Mouse (Mus musculus) neural tube, embryonic 13.5 days (tissue): ENCODE data around the gene Ncoa6. TPM values are rescaled to one million over a fixed set of nuclear protein-coding genes. Genes with fewer than 3 reads are reported as not detected.

Experiments
- ATAC-seq: fragments of 200-750 bp; cut with Nextera tagmentation; 2 replicates; pipeline ENCODE4 v1.8.0; 2017; ENCODE audit warnings: low read depth, mild to moderate bottlenecking, moderate TSS enrichment, moderate library complexity
- H3K27ac ChIP-seq: fragments of 300-500 bp; sonication (generic); replicated peaks from 2 replicates; pipeline ENCODE4 v1.5.1; 2015; ENCODE audit warnings: moderate library complexity, mild to moderate bottlenecking, inconsistent platforms
- H3K27me3 ChIP-seq: fragments of 300-500 bp; sonication (generic); 2 replicates; pipeline ENCODE4 v1.6.1; 2015; ENCODE audit warnings: mild to moderate bottlenecking, inconsistent platforms
- H3K36me3 ChIP-seq: fragments of 300-500 bp; sonication (generic); 2 replicates; pipeline ENCODE4 v1.6.1; 2015; ENCODE audit warnings: mild to moderate bottlenecking, inconsistent platforms
- H3K4me1 ChIP-seq: fragments of 300-500 bp; sonication (generic); replicated peaks from 2 replicates; pipeline ENCODE4 v1.6.1; 2015; ENCODE audit warnings: inconsistent platforms
- H3K4me2 ChIP-seq: fragments of 300-500 bp; sonication (generic); 2 replicates; pipeline ENCODE4 v1.6.1; 2015; ENCODE audit warnings: inconsistent platforms, mild to moderate bottlenecking, moderate library complexity
- H3K4me3 ChIP-seq: fragments of 300-500 bp; sonication (generic); 2 replicates; pipeline ENCODE4 v1.5.1; 2015; ENCODE audit warnings: mild to moderate bottlenecking, inconsistent platforms
- H3K9ac ChIP-seq: fragments of 300-500 bp; sonication (generic); 2 replicates; pipeline ENCODE4 v1.6.1; 2015; ENCODE audit warnings: moderate library complexity, mild to moderate bottlenecking, inconsistent platforms
- H3K9me3 ChIP-seq: fragments of 300-500 bp; sonication (generic); 2 replicates; pipeline ENCODE4 v1.6.1; 2016; ENCODE audit warnings: inconsistent platforms
- WGBS: fragments of 180-500 bp; shearing (Covaris S2); methylation state at CpG from one replicate; pipeline ENCODE4 v1.1.7; 2015; 5-methylcytosine and 5-hydroxymethylcytosine counted together
- polyA plus RNA-seq: library from polyadenylated mRNA; unstranded; fragments of >200 nt; fragmentation: Nextera tagmentation; extraction: Ambion mirVana; gene quantifications from 2 replicates; pipeline ENCODE4 v1.2.1, GENCODE M21; 2015

The Ncoa6 gene
- polyA plus RNA-seq, 1 experiment from 2014 or later: 22.5 TPM

- no peaks in the 10 kb centered on the region for H3K27me3 ChIP-seq
- H3K9me3 ChIP-seq: no peaks in the 10 kb centered on the region
- H3K4me1 ChIP-seq: no peaks in the 10 kb centered on the region
- no peak overlapping the region for H3K4me2 ChIP-seq
- peaks cover 60% of the 10 kb centered on the region for H3K36me3 ChIP-seq
- no peak overlapping the region for H3K9ac ChIP-seq
- H3K4me3 ChIP-seq: no peak overlapping the region
- ATAC-seq: no peak
- H3K27ac ChIP-seq: no peak overlapping the region
- WGBS: 96% methylated on average over 4 of the region's 4 CpGs
Measured at GRCm38 (mm10) chr2:155401926-155402325, 71.8 kb downstream of the Ncoa6 start.

- Histone ChIP-seq H3K36me3 (peaks cover 53% of the 10 kb centered on the region), H3K9ac (no peak overlapping the region), H3K4me1 (no peaks in the 10 kb centered on the region), H3K4me2 (no peak overlapping the region), H3K9me3 (no peaks in the 10 kb centered on the region), H3K4me3 (no peak overlapping the region), H3K27me3 (no peaks in the 10 kb centered on the region), H3K27ac (no peak overlapping the region)
- no peak for ATAC-seq
Measured at GRCm38 (mm10) chr2:155400276-155400675, 73.4 kb downstream of the Ncoa6 start.

DNA sequence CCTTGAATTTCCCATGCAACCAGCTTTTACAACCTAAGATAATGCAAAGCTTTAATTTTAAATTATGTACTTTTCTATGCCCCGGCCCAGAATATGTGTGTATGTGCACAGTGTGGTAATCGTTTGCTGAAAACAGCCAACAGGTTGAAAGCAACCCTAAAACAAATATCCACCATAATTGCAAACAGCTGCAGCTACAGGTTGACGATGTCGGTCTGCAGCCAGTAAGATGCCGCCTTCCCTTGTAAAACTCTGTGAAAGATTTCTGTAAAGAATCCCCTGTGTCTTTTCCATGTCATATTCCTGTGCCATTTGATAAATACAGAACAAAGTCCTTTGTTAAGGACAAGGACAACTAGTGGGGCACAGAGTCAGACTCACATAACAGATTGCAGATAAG lies 79.1 kb downstream of the Ncoa6 start:
- no peak overlapping the region for H3K9ac ChIP-seq
- peaks cover 45% of the 10 kb centered on the region for H3K36me3 ChIP-seq
- no peak for ATAC-seq
- no peak overlapping the region for H3K4me3 ChIP-seq
- H3K9me3 ChIP-seq: no peaks in the 10 kb centered on the region
- H3K4me1 ChIP-seq: no peaks in the 10 kb centered on the region
- H3K27ac ChIP-seq: no peak overlapping the region
- no peak overlapping the region for H3K4me2 ChIP-seq
- WGBS: 90% methylated on average over 5 of the region's 5 CpGs
- no peaks in the 10 kb centered on the region for H3K27me3 ChIP-seq

DNA sequence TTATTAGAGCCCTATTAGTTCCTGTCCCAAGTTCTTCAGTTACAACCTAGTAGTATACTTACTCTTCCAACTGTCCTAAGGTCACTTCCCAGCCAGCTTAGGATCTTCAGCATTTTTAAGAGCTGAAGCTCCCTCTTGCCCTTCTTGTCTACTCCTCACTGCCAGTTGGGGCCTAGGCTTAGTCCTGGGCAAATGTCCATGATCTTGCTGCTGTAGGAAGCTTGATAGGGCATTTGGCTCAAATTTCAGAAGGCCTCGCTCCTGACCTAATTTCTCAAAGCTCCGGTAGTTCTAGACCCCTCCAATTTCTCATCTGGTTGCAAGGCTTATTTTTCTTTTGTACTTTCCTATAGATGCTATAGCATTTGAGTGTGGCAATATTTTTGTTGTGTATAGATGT lies 85.1 kb downstream of the Ncoa6 start:
- Histone ChIP-seq H3K9me3 (no peaks in the 10 kb centered on the region), H3K4me3 (no peak overlapping the region), H3K4me2 (no peak overlapping the region), H3K9ac (no peak overlapping the region), H3K4me1 (peaks cover 37% of the 10 kb centered on the region), H3K27me3 (no peaks in the 10 kb centered on the region), H3K36me3 (peaks cover 62% of the 10 kb centered on the region), H3K27ac (no peak overlapping the region)
- WGBS: 94% methylated on average over 2 of the region's 2 CpGs
- no peak for ATAC-seq

DNA sequence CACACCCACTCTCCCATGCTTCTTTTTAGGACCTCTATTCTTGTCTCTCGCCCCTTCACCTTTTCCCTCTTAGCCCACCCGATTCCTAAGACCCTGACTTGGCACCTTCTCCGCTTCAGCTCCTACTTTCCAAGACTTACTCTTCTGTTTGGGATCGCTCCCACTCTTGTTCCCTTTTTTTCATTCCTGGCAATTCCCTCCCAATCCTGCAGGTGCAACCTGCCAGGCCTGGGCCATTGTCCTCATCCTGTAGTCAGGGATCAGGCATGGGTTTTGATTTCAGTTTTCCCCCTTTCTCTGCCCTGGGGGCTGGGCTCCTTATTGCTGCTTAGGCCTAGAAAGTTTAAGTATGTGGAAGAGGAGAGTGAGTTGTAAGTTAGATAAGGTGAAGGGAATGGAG lies 86.6 kb downstream of the Ncoa6 start:
- Histone ChIP-seq H3K4me1 (peaks cover 50% of the 10 kb centered on the region), H3K9ac (no peak overlapping the region), H3K9me3 (no peaks in the 10 kb centered on the region), H3K36me3 (peaks cover 62% of the 10 kb centered on the region), H3K4me3 (no peak overlapping the region), H3K4me2 (no peak overlapping the region), H3K27ac (peak overlapping the region; percentile 49; the same call in 1 of the 2 replicates), H3K27me3 (no peaks in the 10 kb centered on the region)
- 63% methylated on average over 4 of the region's 4 CpGs for WGBS
- ATAC-seq: no peak

- no peaks in the 10 kb centered on the region for H3K9me3 ChIP-seq
- WGBS: 10% methylated on average over 27 of the region's 27 CpGs
- H3K4me3 ChIP-seq: no peak overlapping the region
- peaks cover 50% of the 10 kb centered on the region for H3K4me1 ChIP-seq
- H3K4me2 ChIP-seq: peak overlapping the region; percentile 88
- peak overlapping the region; percentile 63 for H3K9ac ChIP-seq
- peak overlapping the region; percentile 49 for H3K27ac ChIP-seq
- ATAC-seq: no peak
- no peaks in the 10 kb centered on the region for H3K27me3 ChIP-seq
- H3K36me3 ChIP-seq: peaks cover 62% of the 10 kb centered on the region
Measured at GRCm38 (mm10) chr2:155386534-155386899, 87.2 kb downstream of the Ncoa6 start.

DNA sequence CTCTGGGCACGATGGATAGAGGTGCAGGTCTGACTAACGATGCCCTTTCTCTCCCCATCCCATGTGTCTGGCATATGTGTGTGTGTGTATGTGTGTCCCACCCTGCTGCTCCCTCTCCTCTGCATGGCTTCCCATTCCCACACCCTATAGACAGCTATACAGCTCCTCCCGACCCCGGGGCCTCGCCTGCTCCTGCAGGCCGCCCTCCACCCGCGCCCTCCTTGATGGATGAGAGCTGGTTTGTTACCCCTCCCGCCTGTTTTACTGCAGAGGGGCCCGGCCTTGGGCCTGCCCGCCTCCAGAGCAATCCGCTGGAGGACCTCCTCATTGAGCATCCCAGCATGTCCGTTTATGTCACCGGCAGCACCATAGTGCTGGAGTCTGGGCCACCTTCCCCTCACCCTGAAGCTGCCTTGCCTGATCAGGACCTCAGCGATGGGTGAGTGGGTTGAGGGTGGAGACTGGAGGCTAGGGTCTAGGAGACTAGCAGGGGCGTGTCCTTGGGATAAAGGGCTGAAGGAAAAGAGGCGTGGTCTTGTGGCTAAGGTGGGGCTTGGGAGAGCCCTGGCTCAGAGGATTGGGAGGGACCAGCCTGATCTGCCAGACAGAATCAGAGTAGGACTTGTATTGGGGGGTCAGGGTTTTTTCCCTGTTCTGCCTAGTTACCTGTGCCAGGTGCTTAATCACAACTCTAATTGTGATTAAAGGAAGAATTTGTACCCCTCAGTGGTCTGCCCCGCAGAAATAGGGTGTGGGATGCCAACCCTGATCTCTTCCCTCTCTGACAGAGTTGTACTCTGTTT lies 87.8 kb downstream of the Ncoa6 start:
- no peaks in the 10 kb centered on the region for H3K9me3 ChIP-seq

GRCm38 (mm10) chr2:155385090-155385489 lies 88.6 kb downstream of the Ncoa6 start:
- Histone ChIP-seq H3K27me3 (no peaks in the 10 kb centered on the region), H3K4me2 (peak overlapping the region; percentile 88), H3K9ac (peak overlapping the region; percentile 63), H3K9me3 (no peaks in the 10 kb centered on the region), H3K4me3 (0 out of 2 replicates have a peak overlapping the region, but pooled peaks have one; percentile 6), H3K36me3 (peaks cover 49% of the 10 kb centered on the region), H3K27ac (peak overlapping the region; percentile 54), H3K4me1 (peaks cover 61% of the 10 kb centered on the region)
- ATAC-seq: no peak
- WGBS: 19% methylated on average over 7 of the region's 7 CpGs

More for the DNA sequence above, 87.8 kb downstream of the Ncoa6 start:
- Histone ChIP-seq H3K4me1 (peaks cover 52% of the 10 kb centered on the region), H3K4me2 (peak overlapping the region; percentile 88), H3K27ac (peak overlapping the region; percentile 54), H3K9ac (peak overlapping the region; percentile 63), H3K4me3 (peak overlapping the region; percentile 13; the same call in 1 of the 2 replicates), H3K36me3 (peaks cover 56% of the 10 kb centered on the region), H3K27me3 (no peaks in the 10 kb centered on the region)
- 21% methylated on average over 18 of the region's 18 CpGs for WGBS
- no peak for ATAC-seq

DNA sequence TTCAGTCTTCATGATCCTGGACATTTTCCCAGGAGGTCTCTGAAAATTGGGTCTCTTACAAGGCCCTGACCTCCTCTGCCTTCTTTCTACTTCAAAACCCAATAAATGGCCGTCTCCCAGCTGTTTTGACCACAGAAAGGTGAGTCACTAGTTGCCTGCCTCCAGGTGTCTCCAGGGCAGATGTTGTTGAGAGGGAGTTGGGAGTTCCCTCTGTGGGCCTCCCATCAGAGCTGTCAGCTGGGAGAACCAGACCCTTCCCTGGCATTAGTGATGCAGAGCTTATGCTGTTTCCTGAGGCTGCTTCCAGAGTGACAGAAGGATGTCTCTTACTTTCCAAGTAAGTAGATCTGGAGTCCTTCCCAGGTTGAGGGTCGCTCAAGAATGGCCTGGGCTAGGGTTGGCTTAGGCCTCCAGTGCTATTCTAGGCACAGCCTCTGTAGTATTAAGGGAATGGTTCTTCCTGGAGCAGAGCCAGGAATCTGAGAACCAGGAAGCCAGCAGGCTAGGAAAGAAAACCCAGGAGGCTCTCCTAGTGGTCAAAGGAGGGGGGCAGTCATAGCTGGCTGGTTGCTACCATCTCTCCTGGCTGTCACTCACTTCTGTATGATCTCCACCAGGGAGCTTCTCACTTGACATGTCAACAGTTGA lies 90.8 kb downstream of the Ncoa6 start:
- peak overlapping the region; percentile 88 for H3K4me2 ChIP-seq
- no peak for ATAC-seq
- H3K4me1 ChIP-seq: peaks cover 62% of the 10 kb centered on the region
- H3K9ac ChIP-seq: peak overlapping the region; percentile 95
- 82% methylated on average over 2 of the region's 2 CpGs for WGBS
- peak overlapping the region; percentile 74 for H3K4me3 ChIP-seq
- H3K27ac ChIP-seq: peak overlapping the region; percentile 99
- H3K36me3 ChIP-seq: peaks cover 28% of the 10 kb centered on the region
- no peaks in the 10 kb centered on the region for H3K9me3 ChIP-seq
- H3K27me3 ChIP-seq: peaks cover 10% of the 10 kb centered on the region

- WGBS: 27% methylated on average over 6 of the region's 6 CpGs
- Histone ChIP-seq H3K27me3 (peaks cover 10% of the 10 kb centered on the region), H3K4me3 (peak overlapping the region; percentile 74), H3K9ac (peak overlapping the region; percentile 95), H3K4me1 (peaks cover 62% of the 10 kb centered on the region), H3K9me3 (no peaks in the 10 kb centered on the region), H3K27ac (peak overlapping the region; percentile 99), H3K36me3 (peaks cover 22% of the 10 kb centered on the region), H3K4me2 (peak overlapping the region; percentile 88)
- ATAC-seq: peak; percentile 23; the same call in 1 of the 2 replicates
Measured at GRCm38 (mm10) chr2:155382332-155382700, 91.4 kb downstream of the Ncoa6 start.

DNA sequence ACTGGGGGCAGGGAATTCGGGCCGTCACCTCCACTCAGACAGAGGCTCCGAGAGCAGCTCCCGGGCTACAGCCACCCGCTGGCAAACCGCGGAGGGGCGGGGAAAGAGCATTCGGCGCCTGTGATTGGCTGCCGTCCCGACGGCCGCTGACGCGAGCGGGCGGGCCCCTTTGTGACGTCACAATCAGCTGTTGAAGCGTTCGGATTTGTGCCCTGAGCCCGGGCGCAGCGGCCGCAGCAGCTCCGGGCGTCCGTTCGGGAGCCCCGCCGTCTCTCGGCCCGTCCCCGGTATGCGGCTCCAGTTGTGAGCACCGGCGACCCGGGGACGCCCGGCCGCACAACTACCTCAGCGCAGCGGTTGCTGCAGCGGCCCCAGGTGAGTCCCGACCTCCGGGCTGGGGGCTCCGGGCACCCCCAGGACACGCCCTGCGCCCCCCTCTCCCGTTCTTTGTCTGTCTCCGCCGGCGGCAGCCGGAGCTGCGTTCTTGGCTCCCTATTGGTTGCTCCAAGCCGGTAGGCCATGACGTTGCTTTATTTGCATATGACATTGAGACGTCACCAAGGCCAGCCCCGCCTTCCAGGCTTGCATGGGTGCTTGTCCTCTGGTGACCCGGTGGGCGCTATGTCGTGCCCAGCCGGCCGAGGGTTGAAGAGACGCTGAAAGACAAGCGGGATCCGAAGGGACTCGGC lies 91.9 kb downstream of the Ncoa6 start:
- peak; percentile 94 for ATAC-seq
- Histone ChIP-seq H3K27me3 (peaks cover 10% of the 10 kb centered on the region), H3K9me3 (no peaks in the 10 kb centered on the region), H3K27ac (peak overlapping the region; percentile 99), H3K36me3 (peaks cover 17% of the 10 kb centered on the region), H3K4me1 (peaks cover 56% of the 10 kb centered on the region), H3K4me3 (peak overlapping the region; percentile 74), H3K4me2 (peak overlapping the region; percentile 88), H3K9ac (peak overlapping the region; percentile 95)
- WGBS: under 1% methylated on average over 68 of the region's 68 CpGs

GRCm38 (mm10) chr2:155381060-155381437 lies 92.6 kb downstream of the Ncoa6 start:
- peak overlapping the region; percentile 74 for H3K4me3 ChIP-seq
- H3K4me1 ChIP-seq: peaks cover 49% of the 10 kb centered on the region
- H3K27ac ChIP-seq: peak overlapping the region; percentile 99
- peaks cover 10% of the 10 kb centered on the region for H3K36me3 ChIP-seq
- H3K9me3 ChIP-seq: no peaks in the 10 kb centered on the region
- peaks cover 10% of the 10 kb centered on the region for H3K27me3 ChIP-seq
- peak overlapping the region; percentile 88 for H3K4me2 ChIP-seq
- WGBS: 1% methylated on average over 11 of the region's 11 CpGs
- no peak for ATAC-seq
- H3K9ac ChIP-seq: peak overlapping the region; percentile 95
